Mouse (Mus musculus) kidney, embryonic 15.5 days (tissue): Measurements from ENCODE around the gene Sfn. TPM values are rescaled to one million over a fixed set of nuclear protein-coding genes. Genes with fewer than 3 reads are reported as not detected.

Experiments
- ATAC-seq: fragments of 200-750 bp; cut with Nextera tagmentation; replicated peaks from 2 replicates; pipeline ENCODE4 v1.8.0; 2017; ENCODE audit warnings: moderate TSS enrichment; ENCODE audit not compliant: low FRiP score
- H3K27ac ChIP-seq: fragments of 300-500 bp; sonication (generic); 2 replicates; pipeline ENCODE4 v1.5.1; 2015; ENCODE audit warnings: mild to moderate bottlenecking, inconsistent platforms
- H3K27me3 ChIP-seq: fragments of 300-500 bp; sonication (generic); 2 replicates; pipeline ENCODE4 v1.6.1; 2015; ENCODE audit warnings: inconsistent platforms
- H3K36me3 ChIP-seq: fragments of 300-500 bp; sonication (generic); 2 replicates; pipeline ENCODE4 v1.6.1; 2015; ENCODE audit warnings: inconsistent platforms
- H3K4me1 ChIP-seq: fragments of 300-500 bp; sonication (generic); 2 replicates; pipeline ENCODE4 v1.6.1; 2015; ENCODE audit warnings: inconsistent platforms
- H3K4me2 ChIP-seq: fragments of 300-500 bp; sonication (generic); 2 replicates; pipeline ENCODE4 v1.6.1; 2015; ENCODE audit warnings: moderate library complexity, mild to moderate bottlenecking, inconsistent platforms
- H3K4me3 ChIP-seq: fragments of 300-500 bp; sonication (generic); replicated peaks from 2 replicates; pipeline ENCODE4 v1.5.1; 2015; ENCODE audit warnings: mild to moderate bottlenecking, inconsistent platforms
- H3K9ac ChIP-seq: fragments of 300-500 bp; sonication (generic); 2 replicates; pipeline ENCODE4 v1.6.1; 2015; ENCODE audit warnings: mild to moderate bottlenecking, inconsistent platforms
- H3K9me3 ChIP-seq: fragments of 300-500 bp; sonication (generic); replicated peaks from 2 replicates; pipeline ENCODE4 v1.6.1; 2016; ENCODE audit warnings: inconsistent platforms
- WGBS: fragments of 180-500 bp; shearing (Covaris S2); methylation state at CpG from one replicate; pipeline ENCODE4 v1.1.7; 2015; ENCODE audit warnings: mixed read lengths; 5-methylcytosine and 5-hydroxymethylcytosine counted together
- polyA plus RNA-seq: library from polyadenylated mRNA; unstranded; fragments of >200 nt; fragmentation: Nextera tagmentation; extraction: Ambion mirVana; gene quantifications from 2 replicates; pipeline ENCODE4 v1.2.1, GENCODE M21; 2015

Gene Sfn
- polyA plus RNA-seq, 1 experiment from 2014 or later, result 13.3 TPM

DNA sequence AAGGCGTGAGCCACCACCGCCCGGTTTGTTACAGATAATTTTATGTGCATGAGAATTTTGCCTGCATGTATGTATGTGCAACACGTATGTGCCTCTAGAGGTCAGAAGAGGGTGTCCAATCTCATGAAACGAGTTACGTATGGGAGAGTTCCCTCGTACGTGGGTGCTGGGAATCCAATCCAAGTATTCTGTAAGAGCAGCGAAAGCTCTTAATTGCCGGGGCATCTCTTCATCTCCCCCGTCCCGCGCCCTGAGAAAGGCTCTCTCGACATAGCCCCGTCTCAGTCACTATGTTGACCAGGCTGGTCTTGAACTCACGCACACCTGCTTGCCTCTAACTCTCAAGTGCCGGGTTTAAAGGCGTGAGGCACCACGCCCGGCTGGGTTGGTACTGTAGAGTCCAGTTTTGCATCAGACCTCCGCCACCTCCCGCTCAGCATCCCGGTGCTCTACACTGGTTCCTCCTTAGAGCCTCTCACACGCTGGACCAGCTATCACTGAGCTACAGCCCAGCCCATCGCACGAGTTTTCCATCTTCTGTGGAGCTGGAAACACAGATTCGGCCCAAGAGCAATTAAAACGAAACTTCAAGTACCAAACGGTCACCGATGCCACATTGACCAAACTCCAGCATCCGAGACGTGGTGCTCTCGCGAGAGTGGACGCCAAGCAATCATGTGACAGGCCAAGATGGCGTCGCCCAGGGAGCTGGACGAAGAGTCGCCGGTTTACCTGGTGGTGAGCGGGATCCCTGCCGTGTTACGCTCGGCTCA is 27.7 kb downstream of the Sfn start, which contains the start of gene Gpatch3:
Gpatch3 (plus strand) TSS at position 676 of the 773 bp plus-strand sequence.
- Histone ChIP-seq H3K27ac (peak within 1 kb of the TSS; percentile 94), H3K4me3 (peak within 1 kb of the TSS; percentile 99), H3K9ac (peak within 1 kb of the TSS; percentile 90), H3K4me2 (peak within 1 kb of the TSS; percentile 94), H3K36me3 (peaks cover 20% of the 10 kb centered on the region), H3K27me3 (no peaks in the 10 kb centered on the region), H3K9me3 (no peaks in the 10 kb centered on the region), H3K4me1 (peaks cover 21% of the 10 kb centered on the region)
- peak; percentile 89 for ATAC-seq
- 7% methylated on average over 44 of the region's 44 CpGs for WGBS

DNA sequence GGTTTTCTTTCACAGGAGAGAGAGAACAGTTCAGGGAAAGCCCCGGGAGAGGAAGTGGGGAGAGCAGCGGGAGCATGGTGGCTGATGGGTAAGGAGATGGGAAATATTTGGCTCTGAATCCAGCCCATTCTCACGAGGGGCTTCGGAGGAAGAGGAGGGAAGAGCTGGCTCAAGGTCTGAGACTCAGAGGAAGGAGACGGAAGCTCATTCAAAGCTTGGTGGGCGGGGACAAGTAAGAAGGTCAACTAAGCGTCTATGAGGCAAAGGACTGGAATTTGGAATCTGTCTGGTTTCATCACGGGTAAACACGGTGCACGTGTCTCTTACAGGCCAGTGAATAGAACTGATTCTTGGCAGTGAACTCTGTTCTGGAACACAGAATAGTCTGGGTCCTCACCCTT is 31.9 kb downstream of the Sfn start:
- peak overlapping the region; percentile 6; the same call in 1 of the 2 replicates for H3K4me3 ChIP-seq
- ATAC-seq, result no peak
- H3K36me3 ChIP-seq, result no peaks in the 10 kb centered on the region
- H3K4me1 ChIP-seq, result peaks cover 12% of the 10 kb centered on the region
- H3K27me3 ChIP-seq, result no peaks in the 10 kb centered on the region
- 43% methylated on average over 10 of the region's 10 CpGs for WGBS
- H3K27ac ChIP-seq, result peak overlapping the region; percentile 37; the same call in 1 of the 2 replicates
- no peaks in the 10 kb centered on the region for H3K9me3 ChIP-seq
- H3K9ac ChIP-seq, result 0 out of 2 replicates have a peak overlapping the region, but pooled peaks have one; percentile 31
- peak overlapping the region; percentile 46 for H3K4me2 ChIP-seq

DNA sequence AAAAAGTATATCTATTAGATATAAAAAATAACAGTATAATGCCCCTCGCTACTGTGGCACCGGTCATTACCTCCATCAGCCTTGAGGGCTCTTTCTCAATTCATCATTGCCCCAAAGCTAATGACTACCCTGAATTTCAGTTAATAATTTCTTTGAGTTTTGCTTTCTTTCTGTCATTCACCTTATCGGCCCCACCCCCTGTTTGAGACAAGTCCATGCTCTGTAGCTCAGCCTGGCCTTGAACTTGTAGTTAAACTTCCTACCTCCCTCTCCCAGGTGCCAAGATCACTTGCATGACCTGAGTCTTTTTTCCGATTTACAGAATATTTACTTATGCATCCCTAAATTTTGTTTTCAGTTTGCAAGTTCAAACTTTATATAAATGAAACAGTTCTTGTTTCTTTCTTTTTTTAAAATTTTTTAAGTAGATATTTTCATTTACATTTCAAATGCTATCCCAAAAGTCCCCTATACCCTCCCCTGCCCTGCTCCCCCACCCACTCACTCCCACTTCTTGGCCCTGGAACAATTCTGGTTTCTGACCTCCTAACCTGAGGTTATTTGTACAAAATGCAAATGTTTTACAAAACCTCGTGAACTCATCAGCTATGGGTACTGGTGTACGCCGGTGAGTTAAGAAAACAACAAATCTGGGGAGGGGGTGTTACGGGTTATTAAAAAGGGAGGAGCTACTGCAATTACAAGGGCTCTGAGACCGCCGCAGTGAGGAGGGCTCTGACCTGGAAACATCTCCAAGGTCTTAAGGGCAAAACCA is 32.5 kb downstream of the Sfn start:
- peak overlapping the region; percentile 46 for H3K4me2 ChIP-seq
- no peaks in the 10 kb centered on the region for H3K9me3 ChIP-seq
- no peaks in the 10 kb centered on the region for H3K27me3 ChIP-seq
- peak overlapping the region; percentile 6; the same call in 1 of the 2 replicates for H3K4me3 ChIP-seq
- H3K4me1 ChIP-seq, result peaks cover 11% of the 10 kb centered on the region
- 0 out of 2 replicates have a peak overlapping the region, but pooled peaks have one; percentile 31 for H3K9ac ChIP-seq
- WGBS, result 55% methylated on average over 10 of the region's 10 CpGs
- no peak for ATAC-seq
- peak overlapping the region; percentile 37; the same call in 1 of the 2 replicates for H3K27ac ChIP-seq
- H3K36me3 ChIP-seq, result no peaks in the 10 kb centered on the region

DNA sequence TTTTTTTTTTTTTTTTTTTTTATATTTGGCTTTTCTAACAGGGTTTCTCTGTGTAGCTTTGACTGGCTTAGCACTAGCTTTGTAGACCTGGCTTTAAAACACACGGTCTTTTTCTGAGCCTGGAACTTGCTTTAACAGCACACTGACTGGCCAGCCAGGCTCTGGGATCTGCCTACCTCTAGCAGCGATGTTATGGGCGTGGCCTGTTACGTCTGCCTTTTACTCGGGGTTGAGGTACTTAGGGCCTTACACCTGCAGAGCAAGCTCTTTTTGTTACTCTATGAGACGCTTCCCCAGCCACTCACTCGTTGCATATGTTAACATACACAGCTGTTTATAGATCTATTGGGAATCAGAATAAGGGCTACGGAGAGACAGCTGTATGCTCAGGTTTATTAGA is 34.7 kb downstream of the Sfn start:
- no peak overlapping the region for H3K4me2 ChIP-seq
- peaks cover 6% of the 10 kb centered on the region for H3K4me1 ChIP-seq
- no peak overlapping the region for H3K27ac ChIP-seq
- H3K4me3 ChIP-seq, result no peak overlapping the region
- no peaks in the 10 kb centered on the region for H3K9me3 ChIP-seq
- no peak overlapping the region for H3K9ac ChIP-seq
- H3K36me3 ChIP-seq, result no peaks in the 10 kb centered on the region
- no peaks in the 10 kb centered on the region for H3K27me3 ChIP-seq
- no peak for ATAC-seq
- 23% methylated on average over 8 of the region's 8 CpGs for WGBS

DNA sequence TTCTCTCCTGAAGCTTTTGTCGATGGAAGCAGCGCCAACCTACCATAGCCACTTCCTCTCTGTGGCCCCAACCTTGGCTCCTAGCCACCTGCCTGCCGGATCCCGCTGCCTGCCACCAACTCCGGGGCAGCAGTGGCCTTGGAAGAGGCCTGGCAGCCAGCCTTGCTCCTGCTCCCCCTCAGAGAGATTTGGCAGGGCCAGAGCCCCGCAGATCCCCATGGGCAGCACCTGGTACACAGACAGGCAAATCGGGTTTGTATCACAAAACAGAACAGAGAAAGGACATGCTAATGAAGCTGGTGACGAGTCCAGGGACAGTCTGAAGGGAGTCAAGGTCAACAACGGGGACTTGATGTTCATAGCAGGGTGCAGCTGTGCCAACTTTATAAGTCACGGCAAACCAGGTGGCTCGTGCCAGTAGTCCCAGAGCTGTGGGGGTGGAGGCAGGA is 38.8 kb downstream of the Sfn start:
- H3K4me2 ChIP-seq, result no peak overlapping the region
- no peak overlapping the region for H3K27ac ChIP-seq
- no peaks in the 10 kb centered on the region for H3K27me3 ChIP-seq
- no peak for ATAC-seq
- WGBS, result 73% methylated on average over 11 of the region's 11 CpGs
- no peaks in the 10 kb centered on the region for H3K9me3 ChIP-seq
- no peak overlapping the region for H3K9ac ChIP-seq
- no peaks in the 10 kb centered on the region for H3K4me1 ChIP-seq
- H3K4me3 ChIP-seq, result no peak overlapping the region
- H3K36me3 ChIP-seq, result no peaks in the 10 kb centered on the region

DNA sequence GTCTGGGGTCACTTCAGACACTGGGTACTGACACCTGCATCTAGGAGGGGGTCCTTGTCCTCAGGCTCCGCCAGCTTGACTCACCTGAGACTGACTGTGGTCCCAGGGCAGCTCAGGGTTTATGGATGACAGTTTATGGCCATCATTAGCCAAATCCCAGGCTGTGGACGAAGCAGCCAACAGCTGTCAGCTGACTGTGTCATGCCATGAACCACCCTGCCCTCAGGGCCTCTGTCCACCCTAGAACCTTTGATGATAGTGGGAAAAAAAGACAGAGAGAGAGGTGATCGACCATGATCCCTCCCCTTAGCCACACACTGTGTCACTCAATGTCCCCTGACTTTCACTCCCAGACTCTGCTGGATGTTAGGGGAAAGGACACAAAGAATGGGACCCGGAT is 40.3 kb downstream of the Sfn start:
- no peak overlapping the region for H3K27ac ChIP-seq
- no peaks in the 10 kb centered on the region for H3K36me3 ChIP-seq
- H3K4me1 ChIP-seq, result peaks cover 3% of the 10 kb centered on the region; the same call in 1 of the 2 replicates
- H3K9me3 ChIP-seq, result no peaks in the 10 kb centered on the region
- WGBS, result 56% methylated on average over 4 of the region's 4 CpGs
- 0 out of 2 replicates have a peak, but pooled peaks cover 3% of the 10 kb centered on the region for H3K27me3 ChIP-seq
- no peak for ATAC-seq
- H3K4me2 ChIP-seq, result no peak overlapping the region
- H3K4me3 ChIP-seq, result no peak overlapping the region
- no peak overlapping the region for H3K9ac ChIP-seq

DNA sequence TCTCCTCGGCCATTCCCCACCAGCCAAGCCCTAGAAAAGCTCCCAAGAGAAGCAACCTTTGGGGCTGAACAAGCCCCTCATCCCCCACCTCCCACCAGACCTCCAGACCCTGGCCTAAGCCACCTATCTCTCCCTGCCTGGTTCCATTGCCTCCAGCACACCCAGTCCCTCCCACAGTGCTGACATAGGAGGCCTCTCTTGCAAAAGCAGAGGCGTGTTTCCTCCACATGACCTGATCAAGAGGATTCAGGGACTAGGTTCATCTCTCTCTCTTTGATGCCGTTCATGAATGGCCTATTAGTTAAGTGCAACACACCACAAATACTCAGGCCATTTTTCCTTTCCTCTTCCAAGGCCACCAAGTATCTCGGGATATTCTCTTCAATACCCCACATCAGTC is 42.1 kb downstream of the Sfn start:
- ATAC-seq, result no peak
- Histone ChIP-seq H3K4me3 (no peak overlapping the region), H3K36me3 (no peaks in the 10 kb centered on the region), H3K4me1 (peaks cover 3% of the 10 kb centered on the region; the same call in 1 of the 2 replicates), H3K4me2 (no peak overlapping the region), H3K9me3 (no peaks in the 10 kb centered on the region), H3K27ac (no peak overlapping the region), H3K27me3 (peaks cover 6% of the 10 kb centered on the region; the same call in 1 of the 2 replicates), H3K9ac (no peak overlapping the region)
- 76% methylated on average over 4 of the region's 4 CpGs for WGBS

DNA sequence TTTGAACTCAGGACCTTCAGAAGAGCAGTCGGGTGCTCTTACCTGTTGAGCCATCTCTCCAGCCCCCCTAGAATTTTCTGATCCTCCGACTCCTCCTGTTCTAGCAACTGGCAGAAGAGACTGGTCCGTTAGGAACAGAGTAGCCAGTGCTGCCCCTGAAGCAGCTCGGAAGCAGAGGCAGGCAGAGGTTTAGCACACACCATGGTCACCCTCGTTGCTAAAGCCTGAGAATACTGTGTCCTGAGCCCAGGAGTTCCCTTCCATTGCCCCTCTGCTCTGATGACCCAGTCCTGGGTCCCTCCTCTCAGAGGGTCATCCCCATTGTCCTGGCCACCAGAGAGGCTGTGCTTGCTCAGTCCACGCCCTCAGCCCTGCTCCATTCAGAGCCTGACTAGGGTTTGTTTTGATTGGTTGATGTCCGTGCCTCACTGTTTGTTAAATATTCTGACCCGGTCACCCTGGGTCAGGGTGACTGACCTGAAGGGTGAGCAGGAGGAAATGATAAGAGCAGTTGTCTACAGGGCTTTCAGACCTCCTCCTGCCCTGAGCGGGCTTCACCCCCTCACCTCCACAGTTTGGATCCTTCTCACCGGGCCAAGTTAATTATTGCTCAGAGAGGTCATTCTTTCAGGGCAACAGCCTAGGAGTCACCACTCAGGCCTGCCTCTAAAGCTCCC is 44.8 kb downstream of the Sfn start:
- no peak overlapping the region for H3K9ac ChIP-seq
- peak; percentile 62; the same call in 1 of the 2 replicates for ATAC-seq
- 37% methylated on average over 10 of the region's 10 CpGs for whole genome bisulfite sequencing

DNA sequence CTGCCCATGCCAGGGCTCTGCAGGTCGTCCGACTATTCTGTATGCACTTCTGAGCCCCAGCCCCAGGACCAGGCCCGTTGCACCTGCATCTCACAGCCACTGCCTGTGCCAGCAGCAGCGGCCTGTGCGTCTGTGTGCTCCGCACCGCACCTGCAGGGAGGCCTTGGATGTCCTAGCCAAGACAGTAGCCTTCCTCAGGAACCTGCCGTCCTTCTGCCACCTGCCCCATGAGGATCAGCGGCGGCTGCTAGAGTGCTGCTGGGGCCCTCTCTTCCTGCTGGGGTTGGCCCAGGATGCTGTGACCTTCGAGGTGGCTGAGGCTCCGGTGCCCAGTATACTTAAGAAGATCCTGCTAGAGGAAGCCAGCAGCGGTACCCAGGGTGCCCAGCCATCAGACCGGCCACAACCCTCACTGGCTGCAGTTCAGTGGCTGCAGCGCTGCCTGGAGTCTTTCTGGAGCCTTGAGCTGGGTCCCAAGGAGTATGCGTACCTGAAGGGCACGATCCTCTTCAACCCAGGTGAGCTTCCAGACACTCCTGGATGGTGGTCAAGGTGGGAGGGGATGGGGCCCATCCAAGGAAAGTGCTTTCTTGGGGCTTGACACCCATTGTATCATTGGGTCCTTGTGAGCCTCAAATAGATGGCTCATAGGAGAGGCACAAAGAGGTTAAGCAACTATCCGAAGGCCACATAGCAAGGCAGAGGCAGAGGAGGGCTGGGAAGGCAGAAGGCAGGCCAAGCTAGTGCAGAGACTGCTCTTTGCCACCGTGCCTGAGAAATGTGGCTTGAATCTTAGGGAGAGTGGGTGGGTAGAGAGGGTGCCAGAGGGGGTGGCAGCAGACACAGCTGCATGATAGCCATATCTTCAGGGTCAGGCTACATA is 48.3 kb downstream of the Sfn start:
- no peak overlapping the region for H3K9ac ChIP-seq
- 78% methylated on average over 19 of the region's 19 CpGs for WGBS
- no peak overlapping the region for H3K4me3 ChIP-seq

More for the DNA sequence above, 44.8 kb downstream of the Sfn start:
- no peaks in the 10 kb centered on the region for H3K36me3 ChIP-seq
- no peaks in the 10 kb centered on the region for H3K9me3 ChIP-seq
- no peak overlapping the region for H3K27ac ChIP-seq
- H3K4me1 ChIP-seq, result peaks cover 3% of the 10 kb centered on the region; the same call in 1 of the 2 replicates
- peaks cover 6% of the 10 kb centered on the region; the same call in 1 of the 2 replicates for H3K27me3 ChIP-seq
- no peak overlapping the region for H3K4me3 ChIP-seq
- H3K4me2 ChIP-seq, result peak overlapping the region; percentile 14; the same call in 1 of the 2 replicates

DNA sequence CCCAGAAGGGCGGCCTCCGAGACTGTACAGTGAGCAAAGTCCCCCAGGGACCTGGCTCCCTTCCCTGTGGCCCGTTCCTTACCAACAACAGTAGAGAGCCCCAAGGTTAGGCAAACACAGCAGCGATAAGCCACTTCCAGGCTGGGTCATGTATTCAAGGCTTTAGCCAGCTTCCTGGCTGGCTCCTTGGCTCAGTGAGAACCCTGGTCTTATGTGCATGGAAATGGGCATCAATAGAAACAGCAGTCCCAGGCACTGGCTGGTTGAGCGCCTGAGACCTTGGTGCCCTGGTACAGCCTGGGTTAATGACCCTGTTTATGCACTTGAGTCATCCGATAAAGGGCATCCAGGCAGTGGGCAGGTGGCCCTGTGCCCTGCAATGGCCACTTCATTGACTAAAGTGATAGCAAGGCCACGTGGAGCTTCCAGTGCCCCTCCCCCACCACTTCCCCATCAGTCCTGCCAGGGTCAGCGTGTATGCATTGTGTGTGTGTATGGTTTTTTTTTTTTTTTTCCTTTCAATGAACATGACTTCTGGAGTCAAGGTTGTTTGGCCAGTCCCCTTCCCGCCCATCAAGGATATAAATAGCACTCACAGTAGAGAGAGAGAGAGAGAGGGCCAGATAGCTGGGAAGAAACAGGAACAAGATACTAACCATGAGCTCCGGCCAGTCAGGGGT is 49.1 kb downstream of the Sfn start, which contains the start of gene Nr0b2:
Nr0b2 (plus strand) TSS at position 609 of the 680 bp plus-strand sequence.
- Histone ChIP-seq H3K4me1 (peaks cover 3% of the 10 kb centered on the region; the same call in 1 of the 2 replicates), H3K9ac (no peak within 1 kb of the TSS), H3K9me3 (no peaks in the 10 kb centered on the region), H3K27ac (no peak within 1 kb of the TSS), H3K4me2 (no peak within 1 kb of the TSS), H3K27me3 (peaks cover 9% of the 10 kb centered on the region; the same call in 1 of the 2 replicates), H3K4me3 (no peak within 1 kb of the TSS), H3K36me3 (no peaks in the 10 kb centered on the region)
- WGBS, result 56% methylated on average over 10 of the region's 10 CpGs
- no peak for ATAC-seq

More for the DNA sequence above, 48.3 kb downstream of the Sfn start:
- no peak overlapping the region for H3K27ac ChIP-seq
- ATAC-seq, result no peak
- no peak overlapping the region for H3K4me2 ChIP-seq
- no peaks in the 10 kb centered on the region for H3K9me3 ChIP-seq
- H3K36me3 ChIP-seq, result no peaks in the 10 kb centered on the region
- H3K4me1 ChIP-seq, result peaks cover 3% of the 10 kb centered on the region; the same call in 1 of the 2 replicates
- H3K27me3 ChIP-seq, result peaks cover 9% of the 10 kb centered on the region; the same call in 1 of the 2 replicates
